Mouse (Mus musculus): Measurements from ENCODE around the gene Neurl1b. TPM values are rescaled to one million over a fixed set of nuclear protein-coding genes. Genes with fewer than 3 reads are reported as not detected.

Neurl1b gene
- polyA plus RNA-seq, 1 experiment from 2014 or later, result 0.67 TPM

- no peak overlapping the region for H3K27ac ChIP-seq
- ATAC-seq (ENCODE audit: insufficient number of reproducible peaks, insufficient read depth, low FRiP score, low TSS enrichment, low read depth), result no peak
Measured at GRCm38 (mm10) chr17:26458049-26458448, 43.4 kb downstream of the Neurl1b start.

GRCm38 (mm10) chr17:26462634-26463170 is 48.1 kb downstream of the Neurl1b start:
- no peaks in the 10 kb centered on the region for H3K27me3 ChIP-seq
- peaks cover 4% of the 10 kb centered on the region; the same call in 1 of the 2 replicates for H3K4me1 ChIP-seq
- ATAC-seq (ENCODE audit: insufficient number of reproducible peaks, insufficient read depth, low FRiP score, low TSS enrichment, low read depth), result no peak
- H3K4me2 ChIP-seq, result no peak overlapping the region
- H3K4me3 ChIP-seq, result no peak overlapping the region
- no peaks in the 10 kb centered on the region for H3K9me3 ChIP-seq
- 26% methylated on average over 12 of the region's 12 CpGs for WGBS
- no peaks in the 10 kb centered on the region for H3K36me3 ChIP-seq
- H3K27ac ChIP-seq, result no peak overlapping the region
- no peak overlapping the region for H3K9ac ChIP-seq

More at GRCm38 (mm10) chr17:26458049-26458448, 43.4 kb downstream of the Neurl1b start:
- no peak overlapping the region for H3K4me3 ChIP-seq
- H3K27me3 ChIP-seq, result no peaks in the 10 kb centered on the region
- H3K4me1 ChIP-seq, result no peaks in the 10 kb centered on the region
- 64% methylated on average over 7 of the region's 7 CpGs for WGBS
- H3K4me2 ChIP-seq, result no peak overlapping the region
- H3K36me3 ChIP-seq, result no peaks in the 10 kb centered on the region
- H3K9ac ChIP-seq, result no peak overlapping the region
- H3K9me3 ChIP-seq, result no peaks in the 10 kb centered on the region

- 87% methylated on average over 5 of the region's 5 CpGs for WGBS
- ATAC-seq (ENCODE audit: insufficient number of reproducible peaks, insufficient read depth, low FRiP score, low TSS enrichment, low read depth), result no peak
Measured at GRCm38 (mm10) chr17:26463432-26463831, 48.8 kb downstream of the Neurl1b start.

GRCm38 (mm10) chr17:26463984-26464383 is 49.4 kb downstream of the Neurl1b start:
- Histone ChIP-seq H3K4me2 (no peak overlapping the region), H3K27me3 (no peaks in the 10 kb centered on the region), H3K9me3 (no peaks in the 10 kb centered on the region), H3K27ac (no peak overlapping the region; the same call in 1 of the 2 replicates), H3K4me3 (no peak overlapping the region), H3K36me3 (no peaks in the 10 kb centered on the region), H3K9ac (no peak overlapping the region), H3K4me1 (peaks cover 4% of the 10 kb centered on the region; the same call in 1 of the 2 replicates)
- WGBS, result 47% methylated on average over 4 of the region's 4 CpGs
- no peak for ATAC-seq (ENCODE audit: insufficient number of reproducible peaks, insufficient read depth, low FRiP score, low TSS enrichment, low read depth)

More at GRCm38 (mm10) chr17:26463432-26463831, 48.8 kb downstream of the Neurl1b start:
- Histone ChIP-seq H3K27ac (no peak overlapping the region; the same call in 1 of the 2 replicates), H3K9me3 (no peaks in the 10 kb centered on the region), H3K4me1 (peaks cover 4% of the 10 kb centered on the region; the same call in 1 of the 2 replicates), H3K9ac (no peak overlapping the region), H3K4me3 (no peak overlapping the region), H3K27me3 (no peaks in the 10 kb centered on the region), H3K4me2 (no peak overlapping the region), H3K36me3 (no peaks in the 10 kb centered on the region)

GRCm38 (mm10) chr17:26464481-26464880 is 49.9 kb downstream of the Neurl1b start:
- Histone ChIP-seq H3K27ac (no peak overlapping the region), H3K9me3 (no peaks in the 10 kb centered on the region), H3K36me3 (no peaks in the 10 kb centered on the region), H3K4me2 (no peak overlapping the region), H3K27me3 (0 out of 2 replicates have a peak, but pooled peaks cover 1% of the 10 kb centered on the region), H3K4me3 (no peak overlapping the region), H3K4me1 (peaks cover 4% of the 10 kb centered on the region; the same call in 1 of the 2 replicates), H3K9ac (no peak overlapping the region)
- no peak for ATAC-seq (ENCODE audit: insufficient number of reproducible peaks, insufficient read depth, low FRiP score, low TSS enrichment, low read depth)
- WGBS, result 61% methylated on average over 9 of the region's 9 CpGs

GRCm38 (mm10) chr17:26464972-26465371 is 50.3 kb downstream of the Neurl1b start:
- WGBS, result 50% methylated on average over 7 of the region's 7 CpGs
- no peaks in the 10 kb centered on the region for H3K9me3 ChIP-seq
- no peak overlapping the region for H3K4me3 ChIP-seq
- H3K9ac ChIP-seq, result 0 out of 2 replicates have a peak overlapping the region, but pooled peaks have one; percentile 28
- H3K4me2 ChIP-seq, result no peak overlapping the region
- no peak for ATAC-seq (ENCODE audit: insufficient number of reproducible peaks, insufficient read depth, low FRiP score, low TSS enrichment, low read depth)
- H3K27me3 ChIP-seq, result 0 out of 2 replicates have a peak, but pooled peaks cover 4% of the 10 kb centered on the region
- peaks cover 4% of the 10 kb centered on the region; the same call in 1 of the 2 replicates for H3K4me1 ChIP-seq
- H3K27ac ChIP-seq, result no peak overlapping the region
- H3K36me3 ChIP-seq, result no peaks in the 10 kb centered on the region

- 0 out of 2 replicates have a peak, but pooled peaks cover 4% of the 10 kb centered on the region for H3K27me3 ChIP-seq
- ATAC-seq (ENCODE audit: insufficient number of reproducible peaks, insufficient read depth, low FRiP score, low TSS enrichment, low read depth), result no peak
- H3K4me2 ChIP-seq, result peak overlapping the region; percentile 44
- peak overlapping the region; percentile 47; the same call in 1 of the 2 replicates for H3K9ac ChIP-seq
- H3K27ac ChIP-seq, result no peak overlapping the region
- no peaks in the 10 kb centered on the region for H3K9me3 ChIP-seq
- H3K4me3 ChIP-seq, result no peak overlapping the region
- WGBS, result 3% methylated on average over 4 of the region's 4 CpGs
- H3K4me1 ChIP-seq, result peaks cover 4% of the 10 kb centered on the region; the same call in 1 of the 2 replicates
- H3K36me3 ChIP-seq, result no peaks in the 10 kb centered on the region
Measured at GRCm38 (mm10) chr17:26466741-26467150, 52.1 kb downstream of the Neurl1b start.

GRCm38 (mm10) chr17:26467619-26468018 is 53.0 kb downstream of the Neurl1b start:
- no peak overlapping the region for H3K4me2 ChIP-seq
- peaks cover 4% of the 10 kb centered on the region; the same call in 1 of the 2 replicates for H3K4me1 ChIP-seq
- H3K27ac ChIP-seq, result no peak overlapping the region
- H3K36me3 ChIP-seq, result no peaks in the 10 kb centered on the region
- H3K9me3 ChIP-seq, result no peaks in the 10 kb centered on the region
- ATAC-seq (ENCODE audit: insufficient number of reproducible peaks, insufficient read depth, low FRiP score, low TSS enrichment, low read depth), result no peak
- H3K4me3 ChIP-seq, result no peak overlapping the region
- no peak overlapping the region for H3K9ac ChIP-seq
- 76% methylated on average over 4 of the region's 4 CpGs for WGBS
- H3K27me3 ChIP-seq, result 0 out of 2 replicates have a peak, but pooled peaks cover 4% of the 10 kb centered on the region

GRCm38 (mm10) chr17:26468102-26468894 is 53.7 kb downstream of the Neurl1b start:
- no peaks in the 10 kb centered on the region for H3K36me3 ChIP-seq
- no peak overlapping the region for H3K27ac ChIP-seq
- no peak overlapping the region for H3K9ac ChIP-seq
- peaks cover 4% of the 10 kb centered on the region; the same call in 1 of the 2 replicates for H3K4me1 ChIP-seq
- H3K4me3 ChIP-seq, result no peak overlapping the region
- no peak for ATAC-seq (ENCODE audit: insufficient number of reproducible peaks, insufficient read depth, low FRiP score, low TSS enrichment, low read depth)
- H3K27me3 ChIP-seq, result 0 out of 2 replicates have a peak, but pooled peaks cover 4% of the 10 kb centered on the region
- no peaks in the 10 kb centered on the region for H3K9me3 ChIP-seq
- WGBS, result 85% methylated on average over 13 of the region's 13 CpGs
- no peak overlapping the region for H3K4me2 ChIP-seq

- H3K4me3 ChIP-seq, result no peak overlapping the region
- H3K9me3 ChIP-seq, result no peaks in the 10 kb centered on the region
- no peak for ATAC-seq (ENCODE audit: insufficient number of reproducible peaks, insufficient read depth, low FRiP score, low TSS enrichment, low read depth)
- H3K9ac ChIP-seq, result no peak overlapping the region
- 36% methylated on average over 6 of the region's 6 CpGs for WGBS
- H3K4me1 ChIP-seq, result peaks cover 12% of the 10 kb centered on the region; the same call in 1 of the 2 replicates
- H3K36me3 ChIP-seq, result no peaks in the 10 kb centered on the region
- no peaks in the 10 kb centered on the region for H3K27me3 ChIP-seq
- no peak overlapping the region for H3K27ac ChIP-seq
- no peak overlapping the region for H3K4me2 ChIP-seq
Measured at GRCm38 (mm10) chr17:26476871-26477270, 62.2 kb downstream of the Neurl1b start.

GRCm38 (mm10) chr17:26478672-26479071 is 64.0 kb downstream of the Neurl1b start:
- Histone ChIP-seq H3K9me3 (no peaks in the 10 kb centered on the region), H3K9ac (no peak overlapping the region), H3K27ac (no peak overlapping the region), H3K4me2 (no peak overlapping the region), H3K27me3 (0 out of 2 replicates have a peak, but pooled peaks cover 3% of the 10 kb centered on the region), H3K4me3 (no peak overlapping the region), H3K36me3 (no peaks in the 10 kb centered on the region), H3K4me1 (peaks cover 12% of the 10 kb centered on the region; the same call in 1 of the 2 replicates)
- 67% methylated on average over 4 of the region's 4 CpGs for WGBS
- no peak for ATAC-seq (ENCODE audit: insufficient number of reproducible peaks, insufficient read depth, low FRiP score, low TSS enrichment, low read depth)
